Mouse (Mus musculus): Measurements from ENCODE around the gene Sstr5. TPM values are rescaled to one million over a fixed set of nuclear protein-coding genes. Genes with fewer than 3 reads are reported as not detected.

Sstr5 gene
- polyA plus RNA-seq, 1 experiment = 0.11 TPM

DNA sequence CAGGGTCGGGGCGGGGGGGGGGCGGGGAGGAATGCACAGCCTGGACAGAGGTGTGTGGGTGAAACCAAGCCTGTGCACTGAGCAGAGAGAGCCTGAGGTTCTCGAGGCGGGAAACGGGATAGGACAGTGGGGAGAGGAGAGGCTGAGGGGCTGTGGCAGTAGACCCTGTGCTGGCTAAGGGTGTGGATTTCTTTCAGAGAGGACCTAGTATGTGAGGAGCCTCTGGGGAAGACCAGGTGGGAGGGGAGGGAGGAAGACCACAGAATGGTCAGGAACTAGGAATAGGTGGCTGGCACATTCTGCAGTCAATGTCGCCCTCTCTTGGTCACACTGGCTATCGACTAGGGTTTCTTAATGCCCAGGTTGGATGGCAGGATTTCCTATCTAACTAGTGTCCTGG lies 27.3 kb downstream of the Sstr5 start:
- no peak overlapping the region for H3K27ac ChIP-seq (ENCODE audit: insufficient read depth, low read length)
- TF ChIP-seq CTCF (IDR thresholded peaks at IDR 0.05; ENCODE audit: borderline replicate concordance, insufficient read depth, low read depth, low read length) = peak; percentile 97
- TF ChIP-seq POLR2A (IDR thresholded peaks at IDR 0.05; ENCODE audit: borderline replicate concordance, insufficient read depth, low read length) = no peak
- H3K27me3 ChIP-seq (ENCODE audit: control insufficient read depth, insufficient read depth, low read length) = no peaks in the 10 kb centered on the region
- H3K4me1 ChIP-seq (ENCODE audit: control insufficient read depth, insufficient read depth, low read length) = no peaks in the 10 kb centered on the region
- 24% methylated on average over 8 of the region's 8 CpGs for WGBS
- DNase-seq = peak; percentile 37 to 62
- no peak overlapping the region for H3K4me3 ChIP-seq (replicated peaks; ENCODE audit: insufficient read depth, low read depth, low read length)

DNA sequence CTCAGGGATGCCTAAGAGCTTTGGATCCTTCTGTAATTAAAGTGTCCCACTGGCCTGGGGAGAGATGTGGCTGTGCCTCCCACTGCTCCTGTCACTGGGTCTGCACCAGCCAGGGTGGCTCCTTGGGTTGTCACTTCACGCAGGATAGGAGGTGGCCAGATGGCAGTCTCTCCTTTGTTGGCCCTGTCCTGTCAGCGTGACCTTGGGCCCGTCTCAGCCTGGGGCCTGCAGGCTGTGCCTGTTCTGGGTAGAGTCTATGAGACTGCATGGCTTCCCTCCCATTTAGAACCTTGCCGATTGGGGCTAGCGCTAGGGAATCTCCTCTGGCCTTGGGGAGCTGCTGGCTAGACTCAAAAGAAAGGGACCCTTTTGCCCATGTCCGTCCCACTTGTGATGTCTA lies 28.8 kb downstream of the Sstr5 start:
- no peak for DNase-seq
- Histone ChIP-seq H3K27ac (ENCODE audit: insufficient read depth, low read length) (no peak overlapping the region), H3K27me3 (ENCODE audit: control insufficient read depth, insufficient read depth, low read length) (no peaks in the 10 kb centered on the region), H3K4me3 (replicated peaks; ENCODE audit: insufficient read depth, low read depth, low read length) (no peak overlapping the region), H3K4me1 (ENCODE audit: control insufficient read depth, insufficient read depth, low read length) (no peaks in the 10 kb centered on the region)
- WGBS = 41% methylated on average over 6 of the region's 6 CpGs
- TF ChIP-seq CTCF (IDR thresholded peaks at IDR 0.05; ENCODE audit: borderline replicate concordance, insufficient read depth, low read depth, low read length) (no peak), POLR2A (IDR thresholded peaks at IDR 0.05; ENCODE audit: borderline replicate concordance, insufficient read depth, low read length) (no peak)

DNA sequence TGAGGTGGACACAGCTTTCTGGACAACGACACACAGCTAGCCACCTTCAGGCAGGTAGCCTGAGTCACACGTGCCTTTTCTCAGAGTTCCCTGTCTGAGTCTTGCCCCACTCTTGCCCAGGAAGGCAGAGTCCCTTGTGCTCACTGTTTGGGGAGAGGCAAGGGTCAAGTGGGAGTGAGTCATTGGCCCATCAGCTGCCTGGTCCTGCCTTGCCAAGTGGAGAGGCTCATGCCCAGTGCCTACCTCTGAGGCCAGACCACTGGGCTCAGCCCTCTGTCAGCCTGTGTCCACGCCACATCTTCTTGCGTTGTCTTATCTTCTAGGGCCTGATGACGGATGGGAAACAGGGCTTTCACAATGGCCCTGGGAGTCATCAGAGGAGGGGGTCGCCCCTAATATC lies 29.3 kb downstream of the Sstr5 start:
- no peak for DNase-seq
- 64% methylated on average over 6 of the region's 6 CpGs for WGBS
- Histone ChIP-seq H3K27ac (ENCODE audit: insufficient read depth, low read length) (no peak overlapping the region), H3K4me3 (replicated peaks; ENCODE audit: insufficient read depth, low read depth, low read length) (no peak overlapping the region), H3K4me1 (ENCODE audit: control insufficient read depth, insufficient read depth, low read length) (no peaks in the 10 kb centered on the region), H3K27me3 (ENCODE audit: control insufficient read depth, insufficient read depth, low read length) (no peaks in the 10 kb centered on the region)
- TF ChIP-seq POLR2A (IDR thresholded peaks at IDR 0.05; ENCODE audit: borderline replicate concordance, insufficient read depth, low read length) = no peak
- no peak for TF ChIP-seq CTCF (IDR thresholded peaks at IDR 0.05; ENCODE audit: borderline replicate concordance, insufficient read depth, low read depth, low read length)

DNA sequence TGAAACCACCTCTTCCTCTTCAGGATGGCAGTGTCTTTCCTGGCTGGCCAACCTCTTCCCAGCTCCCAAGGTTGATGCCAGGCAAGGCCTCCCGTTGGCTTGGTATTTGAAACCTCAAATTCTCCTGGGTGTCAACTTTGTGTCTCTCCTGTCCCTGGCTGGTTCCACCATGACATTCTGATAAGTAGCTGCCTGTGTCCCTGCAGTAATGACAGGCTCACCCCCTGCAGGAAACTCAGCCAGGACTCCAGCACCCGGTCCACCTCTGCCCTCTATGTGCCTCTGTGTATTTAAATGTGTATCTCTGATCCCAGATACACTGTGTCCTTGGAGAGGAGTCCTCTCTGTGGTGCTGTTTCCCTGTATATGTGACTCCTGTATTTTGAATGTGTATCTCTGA lies 30.8 kb downstream of the Sstr5 start:
- H3K4me3 ChIP-seq (replicated peaks; ENCODE audit: insufficient read depth, low read depth, low read length) = no peak overlapping the region
- H3K27me3 ChIP-seq (ENCODE audit: control insufficient read depth, insufficient read depth, low read length) = no peaks in the 10 kb centered on the region
- 91% methylated on average over 2 of the region's 2 CpGs for WGBS
- no peak overlapping the region for H3K27ac ChIP-seq (ENCODE audit: insufficient read depth, low read length)
- TF ChIP-seq POLR2A (IDR thresholded peaks at IDR 0.05; ENCODE audit: borderline replicate concordance, insufficient read depth, low read length) (no peak), CTCF (IDR thresholded peaks at IDR 0.05; ENCODE audit: borderline replicate concordance, insufficient read depth, low read depth, low read length) (no peak)
- no peak for DNase-seq
- H3K4me1 ChIP-seq (ENCODE audit: control insufficient read depth, insufficient read depth, low read length) = no peaks in the 10 kb centered on the region

DNA sequence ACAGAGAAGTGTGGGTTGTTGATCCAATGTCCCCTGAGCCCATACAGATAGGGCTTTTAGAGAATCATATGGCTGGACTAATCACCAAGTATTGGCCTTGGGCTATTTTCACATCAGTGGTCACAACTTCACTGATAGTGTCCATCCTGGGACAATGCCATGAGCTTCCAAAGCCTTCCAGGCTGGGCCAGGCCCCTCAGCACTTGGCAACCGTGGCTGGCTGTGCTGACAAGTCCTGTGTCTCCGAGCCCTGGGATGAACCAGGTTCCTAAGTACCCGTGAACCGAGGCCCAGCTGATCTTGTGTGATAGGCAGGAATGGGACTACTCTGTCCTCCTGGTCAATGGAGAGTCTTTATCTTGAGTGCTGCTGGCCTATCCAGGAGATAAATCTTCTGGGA lies 33.0 kb downstream of the Sstr5 start:
- H3K27me3 ChIP-seq (ENCODE audit: control insufficient read depth, insufficient read depth, low read length) = no peaks in the 10 kb centered on the region
- H3K27ac ChIP-seq (ENCODE audit: insufficient read depth, low read length) = no peak overlapping the region
- no peak overlapping the region for H3K4me3 ChIP-seq (replicated peaks; ENCODE audit: insufficient read depth, low read depth, low read length)
- no peaks in the 10 kb centered on the region for H3K4me1 ChIP-seq (ENCODE audit: control insufficient read depth, insufficient read depth, low read length)
- TF ChIP-seq CTCF (IDR thresholded peaks at IDR 0.05; ENCODE audit: borderline replicate concordance, insufficient read depth, low read depth, low read length) (no peak), POLR2A (IDR thresholded peaks at IDR 0.05; ENCODE audit: borderline replicate concordance, insufficient read depth, low read length) (no peak)
- WGBS = 51% methylated on average over 4 of the region's 4 CpGs
- DNase-seq = no peak

DNA sequence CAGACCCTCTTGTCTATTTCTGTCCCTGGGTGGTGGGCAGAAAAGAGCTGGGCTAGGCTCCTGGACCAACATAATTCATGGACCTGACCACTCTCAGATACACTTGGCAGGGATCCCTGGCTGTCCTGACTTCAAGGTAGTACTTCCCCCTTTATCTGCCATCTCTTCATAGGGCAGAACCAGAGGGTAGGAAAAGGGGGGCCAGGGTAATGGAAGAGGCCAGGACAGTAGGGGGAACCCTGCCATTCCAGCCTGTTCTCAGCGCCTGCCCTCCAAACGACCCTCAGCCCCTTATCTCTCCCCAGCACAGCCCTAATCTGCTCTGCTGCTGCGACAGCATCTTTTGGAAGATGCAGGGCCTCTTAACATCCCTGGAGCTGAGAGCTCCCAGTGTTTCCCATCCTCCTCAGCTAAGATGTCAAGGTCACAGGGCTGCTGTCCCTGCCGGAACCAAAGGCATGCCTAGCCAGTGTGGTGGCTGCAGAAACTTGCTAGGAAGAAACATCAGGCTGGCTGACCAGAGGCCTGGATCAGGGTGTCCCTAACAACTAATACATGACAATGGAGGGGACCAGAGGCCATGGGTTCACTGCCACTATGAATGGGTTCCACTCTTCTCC lies 33.7 kb downstream of the Sstr5 start:
- Histone ChIP-seq H3K27me3 (ENCODE audit: control insufficient read depth, insufficient read depth, low read length) (no peaks in the 10 kb centered on the region), H3K27ac (ENCODE audit: insufficient read depth, low read length) (no peak overlapping the region), H3K4me1 (ENCODE audit: control insufficient read depth, insufficient read depth, low read length) (no peaks in the 10 kb centered on the region), H3K4me3 (replicated peaks; ENCODE audit: insufficient read depth, low read depth, low read length) (no peak overlapping the region)
- 79% methylated on average over 4 of the region's 4 CpGs for WGBS
- TF ChIP-seq POLR2A (IDR thresholded peaks at IDR 0.05; ENCODE audit: borderline replicate concordance, insufficient read depth, low read length) (no peak), CTCF (IDR thresholded peaks at IDR 0.05; ENCODE audit: borderline replicate concordance, insufficient read depth, low read depth, low read length) (no peak)
- DNase-seq = no peak

DNA sequence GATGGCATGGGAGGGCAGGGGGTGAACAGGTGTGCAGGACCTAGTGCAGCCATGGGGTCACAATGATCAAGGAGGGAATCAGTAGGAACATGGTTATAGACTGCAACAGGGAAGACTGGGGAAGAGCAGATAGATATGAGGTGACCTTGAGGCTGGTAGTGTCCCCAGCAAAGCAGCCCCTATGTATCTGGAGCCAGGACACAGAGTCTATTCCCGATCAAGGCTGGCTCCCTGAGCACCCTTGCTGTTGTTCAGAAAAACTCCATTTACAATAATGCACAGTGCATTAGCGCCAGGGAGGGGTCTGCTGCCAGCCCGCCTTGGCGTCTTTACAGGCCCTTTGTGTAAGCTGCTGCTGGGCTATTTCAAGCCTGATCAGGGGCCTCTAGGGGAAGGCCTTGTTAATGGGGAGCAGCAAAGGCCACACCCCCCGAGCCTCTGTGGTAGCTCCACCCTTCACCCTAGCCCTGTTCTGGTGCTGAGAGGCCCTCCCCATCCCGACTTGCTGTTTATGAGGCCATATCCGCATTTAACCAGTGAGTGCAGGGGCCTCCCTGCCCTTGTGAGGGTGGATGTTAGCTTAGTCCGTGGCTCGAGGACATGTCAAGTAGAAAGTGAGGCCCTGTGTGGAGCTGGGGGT lies 34.7 kb downstream of the Sstr5 start:
- 36% methylated on average over 9 of the region's 9 CpGs for WGBS
- no peak overlapping the region for H3K4me3 ChIP-seq (replicated peaks; ENCODE audit: insufficient read depth, low read depth, low read length)
- no peaks in the 10 kb centered on the region for H3K27me3 ChIP-seq (ENCODE audit: control insufficient read depth, insufficient read depth, low read length)
- no peak for TF ChIP-seq POLR2A (IDR thresholded peaks at IDR 0.05; ENCODE audit: borderline replicate concordance, insufficient read depth, low read length)
- TF ChIP-seq CTCF (IDR thresholded peaks at IDR 0.05; ENCODE audit: borderline replicate concordance, insufficient read depth, low read depth, low read length) = no peak
- no peak overlapping the region for H3K27ac ChIP-seq (ENCODE audit: insufficient read depth, low read length)
- DNase-seq = no peak
- H3K4me1 ChIP-seq (ENCODE audit: control insufficient read depth, insufficient read depth, low read length) = no peaks in the 10 kb centered on the region

DNA sequence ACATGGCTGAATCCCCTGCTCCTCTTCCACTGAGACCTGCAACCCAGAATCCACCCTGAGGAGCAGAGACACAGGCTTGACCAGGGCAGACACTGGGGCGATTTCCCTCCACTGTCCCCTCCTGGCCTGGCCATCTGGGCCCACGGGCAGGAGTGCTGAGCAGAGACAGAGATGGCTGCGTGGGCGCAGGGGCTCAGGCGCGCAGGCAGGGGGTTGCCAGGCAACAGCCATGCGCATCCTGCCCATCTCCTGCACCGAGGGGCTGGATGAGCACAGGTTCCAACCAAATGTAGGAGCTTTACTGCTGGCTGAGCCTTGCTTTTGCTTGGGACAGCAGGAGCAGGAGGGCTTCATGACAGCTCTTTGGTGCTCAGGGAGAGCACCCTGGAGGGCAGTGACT lies 40.5 kb downstream of the Sstr5 start:
- Histone ChIP-seq H3K27ac (ENCODE audit: insufficient read depth, low read length) (no peak overlapping the region), H3K4me1 (ENCODE audit: control insufficient read depth, insufficient read depth, low read length) (no peaks in the 10 kb centered on the region), H3K27me3 (ENCODE audit: control insufficient read depth, insufficient read depth, low read length) (no peaks in the 10 kb centered on the region), H3K4me3 (replicated peaks; ENCODE audit: insufficient read depth, low read depth, low read length) (no peak overlapping the region)
- no peak for TF ChIP-seq CTCF (IDR thresholded peaks at IDR 0.05; ENCODE audit: borderline replicate concordance, insufficient read depth, low read depth, low read length)
- WGBS = 6% methylated on average over 8 of the region's 8 CpGs
- DNase-seq = no peak

Data from cerebellum, adult 2 months (tissue).